Mouse (Mus musculus): ENCODE measurements at regions not wholly inside any gene's neighbourhood (a gene's known extent, or its start where the extent isn't known, plus 50 kb on each side); places are given as distances from the start of the nearest gene placed in this dataset.

DNA sequence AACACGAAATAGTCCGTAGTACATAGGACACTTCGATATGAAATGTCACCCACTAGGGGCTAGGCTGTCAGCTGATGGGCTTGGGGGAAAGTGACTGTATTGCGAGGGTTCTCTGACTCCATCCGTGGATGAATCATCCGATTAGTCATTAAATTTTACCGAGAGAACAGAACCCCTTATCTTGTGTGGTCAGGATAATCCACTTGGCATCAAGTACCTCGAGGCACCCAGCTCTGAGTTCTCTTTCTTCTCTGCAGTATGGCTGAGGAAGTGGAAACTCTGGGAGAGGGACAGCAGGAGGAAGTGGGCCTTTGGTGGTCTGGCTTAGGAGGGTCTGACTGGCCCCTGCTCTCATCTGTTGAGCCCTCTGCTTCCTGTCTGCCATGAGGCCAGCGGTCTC, 67.2 kb upstream of the Pomp start:
- TF ChIP-seq MEF2A (IDR thresholded peaks at IDR 0.05; ENCODE audit: borderline replicate concordance, low read depth, low read length) (no peak), SMC3 (IDR thresholded peaks at IDR 0.05; ENCODE audit: low read depth, low read length) (no peak), CTCF (conservative IDR thresholded peaks at IDR 0.05 in 1 of 2, IDR thresholded peaks at IDR 0.05 in 1 of 2; ENCODE audit: low read depth in 2 of 2, low read length in 2 of 2) (no peak), ELF1 (IDR thresholded peaks at IDR 0.05; ENCODE audit: low read depth, low read length) (no peak), EP300 (IDR thresholded peaks at IDR 0.05; ENCODE audit: low read length) (no peak), POLR2A (IDR thresholded peaks at IDR 0.05; ENCODE audit: low read depth, low read length) (no peak), MAZ (IDR thresholded peaks at IDR 0.05; ENCODE audit: low read depth, low read length) (no peak), USF1 (IDR thresholded peaks at IDR 0.05; ENCODE audit: low read depth, low read length) (no peak), HCFC1 (IDR thresholded peaks at IDR 0.05; ENCODE audit: low read depth, low read length) (no peak), JUN (IDR thresholded peaks at IDR 0.05; ENCODE audit: insufficient read depth, low read depth, low read length) (no peak)
